Mouse (Mus musculus) spleen, adult 2 months (tissue): ENCODE data around the gene Nfkb1. TPM values are rescaled to one million over a fixed set of nuclear protein-coding genes. Genes with fewer than 3 reads are reported as not detected.

Experiments
- DNase-seq, 2 experiments: peaks; one replicate each; pipeline versions ENCODE4 v3.0.0 to v3.0.0-alpha.2; 2012 to 2021; ENCODE audit warnings: low spot score in 2 of 2, low read depth in 1 of 2
- H3K27ac ChIP-seq: fragments of 200-500 bp; 2 replicates; pipeline ENCODE4 v1.5.1; 2012; ENCODE audit warnings: low read length, inconsistent platforms; ENCODE audit not compliant: insufficient read depth
- H3K27me3 ChIP-seq: fragments of 200-500 bp; 2 replicates; pipeline ENCODE4 v1.6.1; 2012; ENCODE audit warnings: mild to moderate bottlenecking, moderate library complexity, low read length, inconsistent platforms; ENCODE audit not compliant: control insufficient read depth, insufficient read depth
- H3K36me3 ChIP-seq: fragments of 200-500 bp; 2 replicates; pipeline ENCODE4 v1.6.1; 2012; ENCODE audit warnings: mild to moderate bottlenecking, low read length, inconsistent platforms; ENCODE audit not compliant: control insufficient read depth, insufficient read depth
- H3K4me1 ChIP-seq: fragments of 200-500 bp; 2 replicates; pipeline ENCODE4 v1.6.1; 2011; ENCODE audit warnings: inconsistent platforms; ENCODE audit not compliant: control insufficient read depth, insufficient read depth, insufficient read length
- H3K4me3 ChIP-seq: fragments of 200-500 bp; 2 replicates; pipeline ENCODE4 v1.5.1; 2011; ENCODE audit warnings: mild to moderate bottlenecking, inconsistent platforms; ENCODE audit not compliant: insufficient read depth, insufficient read length; ENCODE audit errors: extremely low read depth
- CTCF ChIP-seq: fragments of 200-500 bp; IDR thresholded peaks from 2 replicates; pipeline ENCODE4 v1.5.1; 2011; ENCODE audit warnings: mild to moderate bottlenecking, inconsistent platforms; ENCODE audit not compliant: insufficient read depth, insufficient read length, insufficient replicate concordance; ENCODE audit errors: extremely low read depth
- POLR2A ChIP-seq: fragments of 200-500 bp; IDR thresholded peaks from 2 replicates; pipeline ENCODE4 v1.6.1; 2011; ENCODE audit warnings: low read depth, low read length, inconsistent platforms
- WGBS: fragments of 180-500 bp; shearing (Covaris S2); methylation state at CpG from one replicate; pipeline ENCODE4 v1.1.7; 2018; 5-methylcytosine and 5-hydroxymethylcytosine counted together
- polyA plus RNA-seq: library from polyadenylated mRNA; depleted of rRNA; stranded (reverse); fragments of >200 nt; gene quantifications from 2 replicates; pipeline ENCODE4 v1.2.3, GENCODE M21; 2012

The Nfkb1 gene
- polyA plus RNA-seq, 1 experiment: 188 TPM

DNA sequence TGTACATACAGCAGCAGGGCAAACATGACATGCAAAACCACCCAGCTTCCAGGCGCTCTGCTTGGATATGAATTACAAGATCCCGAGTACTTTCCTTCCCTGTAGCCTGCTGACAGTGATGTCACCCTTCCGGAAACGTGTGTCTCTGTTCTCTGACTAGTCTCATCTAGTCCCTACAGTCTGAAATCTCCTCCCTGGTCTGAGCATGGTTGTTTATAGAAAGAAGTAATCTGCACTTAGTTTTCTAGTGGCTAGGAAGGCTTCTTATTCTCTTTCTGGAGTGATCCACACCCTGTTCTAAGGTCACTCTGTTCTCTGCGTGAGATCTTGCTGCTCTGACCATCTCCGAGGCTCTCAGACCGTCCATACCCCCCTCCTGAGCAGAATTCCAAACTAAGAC lies 129.3 kb downstream of the Nfkb1 start:
- Histone ChIP-seq H3K4me3 (no peak overlapping the region), H3K4me1 (0 out of 2 replicates have a peak, but pooled peaks cover 3% of the 10 kb centered on the region), H3K27ac (no peak overlapping the region), H3K36me3 (peaks cover 5% of the 10 kb centered on the region), H3K27me3 (no peaks in the 10 kb centered on the region)
- TF ChIP-seq POLR2A (no peak), CTCF (no peak)
- WGBS: 91% methylated on average over 7 of the region's 7 CpGs
- DNase-seq: no peak

DNA sequence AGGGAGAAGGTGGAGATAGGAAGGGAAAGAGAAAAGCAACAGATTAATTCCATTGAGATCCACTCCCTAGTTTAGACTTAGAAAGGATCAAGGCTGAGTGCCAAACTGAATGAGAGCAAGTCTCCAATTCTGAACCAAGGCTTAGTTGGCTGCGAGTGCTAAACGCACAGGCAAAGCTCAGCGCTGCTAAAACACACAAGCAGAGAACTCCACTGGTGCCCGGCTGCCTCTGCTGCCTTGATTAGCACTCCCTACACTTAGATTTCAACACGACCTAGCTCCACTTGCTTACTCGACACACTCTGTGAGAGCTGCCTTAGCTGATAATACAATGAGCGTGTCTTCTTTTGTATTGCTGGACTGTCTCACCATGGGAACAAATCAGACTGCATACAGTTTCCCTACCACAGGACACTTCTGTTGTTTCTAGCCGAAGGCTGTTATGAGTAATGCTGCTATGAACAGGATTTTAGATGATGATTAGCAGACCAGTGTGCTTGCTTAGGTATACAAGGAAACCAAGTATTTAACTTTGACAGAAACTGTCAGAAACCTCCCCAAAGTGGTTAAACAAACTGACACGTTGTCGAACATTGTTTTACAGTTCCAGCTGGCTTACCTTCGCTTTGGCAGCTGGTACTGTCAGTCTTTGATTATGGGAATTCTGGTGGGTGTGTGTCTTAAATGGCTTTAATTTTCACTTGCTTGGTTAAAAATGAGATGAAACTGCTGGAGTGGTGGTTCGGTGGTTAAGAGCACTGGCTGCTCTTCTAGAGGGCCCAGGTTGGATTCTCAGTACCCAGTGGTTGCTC lies 134.3 kb downstream of the Nfkb1 start:
- no peak for DNase-seq

DNA sequence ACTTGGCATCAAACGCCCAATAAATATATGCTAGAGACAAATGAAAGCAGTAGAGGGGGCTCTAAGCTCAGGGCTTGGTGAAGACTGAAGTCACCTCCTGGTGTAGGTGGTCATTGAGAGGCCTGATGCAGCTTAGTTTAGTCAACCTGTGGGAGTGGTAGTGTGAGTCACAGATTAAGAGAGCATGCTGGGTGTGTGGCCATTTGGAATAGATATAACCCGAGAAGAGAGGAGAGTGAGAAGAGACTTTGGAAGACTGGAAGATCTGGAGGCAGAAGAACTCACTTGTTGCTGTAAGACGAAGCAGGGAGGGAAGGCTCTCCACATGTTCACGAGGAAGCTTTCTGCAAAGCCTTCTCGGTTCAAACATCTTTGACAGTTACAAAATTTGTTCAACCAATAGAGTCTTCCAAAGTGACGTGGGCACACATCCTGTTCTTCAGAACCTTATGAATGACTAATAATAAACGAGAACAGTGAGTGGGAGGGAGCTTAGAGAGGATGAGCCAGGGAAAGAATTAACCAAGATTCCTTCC lies 135.2 kb downstream of the Nfkb1 start:
- DNase-seq: no peak
- WGBS: 85% methylated on average over 7 of the region's 7 CpGs
- no peaks in the 10 kb centered on the region for H3K4me1 ChIP-seq
- H3K27ac ChIP-seq: no peak overlapping the region
- no peak overlapping the region for H3K4me3 ChIP-seq
- peaks cover 3% of the 10 kb centered on the region for H3K36me3 ChIP-seq
- peak; percentile 17; the same call in 1 of the 2 replicates for TF ChIP-seq CTCF
- TF ChIP-seq POLR2A: no peak
- no peaks in the 10 kb centered on the region for H3K27me3 ChIP-seq

More for the DNA sequence above, 134.3 kb downstream of the Nfkb1 start:
- Histone ChIP-seq H3K27me3 (no peaks in the 10 kb centered on the region), H3K27ac (no peak overlapping the region), H3K4me1 (no peaks in the 10 kb centered on the region), H3K4me3 (no peak overlapping the region), H3K36me3 (peaks cover 3% of the 10 kb centered on the region)
- TF ChIP-seq POLR2A (no peak), CTCF (no peak)
- 93% methylated on average over 12 of the region's 12 CpGs for WGBS

- TF ChIP-seq POLR2A (no peak), CTCF (no peak)
- DNase-seq: no peak
- WGBS: 89% methylated on average over 6 of the region's 6 CpGs
- no peaks in the 10 kb centered on the region for H3K27me3 ChIP-seq
- H3K36me3 ChIP-seq: peaks cover 5% of the 10 kb centered on the region
- H3K27ac ChIP-seq: no peak overlapping the region
- H3K4me1 ChIP-seq: no peaks in the 10 kb centered on the region
- no peak overlapping the region for H3K4me3 ChIP-seq
Observed at GRCm38 (mm10) chr3:135555192-135555591, 136.2 kb downstream of the Nfkb1 start.

DNA sequence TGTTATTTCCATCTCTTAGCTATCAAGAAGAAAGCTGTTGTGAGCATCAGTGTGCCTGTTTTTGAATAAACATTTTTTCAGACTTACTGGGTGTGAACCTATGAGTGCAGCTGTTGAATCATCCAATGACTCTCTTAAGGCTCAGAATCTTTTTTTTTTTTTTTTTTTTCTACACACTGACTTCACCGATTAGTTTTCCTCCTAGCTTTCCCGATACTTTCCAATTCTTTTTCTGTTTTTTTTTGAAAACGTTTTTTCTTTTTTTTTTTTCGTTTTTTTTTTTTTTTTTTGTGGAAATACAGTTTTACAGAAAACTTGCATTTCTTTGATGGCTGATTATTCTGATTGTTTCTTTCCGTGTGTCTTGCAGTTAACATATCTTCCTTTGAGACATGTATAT lies 138.5 kb downstream of the Nfkb1 start:
- WGBS: 86% methylated on average over 5 of the region's 5 CpGs
- peaks cover 8% of the 10 kb centered on the region for H3K36me3 ChIP-seq
- H3K27me3 ChIP-seq: no peaks in the 10 kb centered on the region
- H3K4me1 ChIP-seq: no peaks in the 10 kb centered on the region
- DNase-seq: no peak
- no peak for TF ChIP-seq CTCF
- no peak for TF ChIP-seq POLR2A
- no peak overlapping the region for H3K27ac ChIP-seq
- no peak overlapping the region for H3K4me3 ChIP-seq

DNA sequence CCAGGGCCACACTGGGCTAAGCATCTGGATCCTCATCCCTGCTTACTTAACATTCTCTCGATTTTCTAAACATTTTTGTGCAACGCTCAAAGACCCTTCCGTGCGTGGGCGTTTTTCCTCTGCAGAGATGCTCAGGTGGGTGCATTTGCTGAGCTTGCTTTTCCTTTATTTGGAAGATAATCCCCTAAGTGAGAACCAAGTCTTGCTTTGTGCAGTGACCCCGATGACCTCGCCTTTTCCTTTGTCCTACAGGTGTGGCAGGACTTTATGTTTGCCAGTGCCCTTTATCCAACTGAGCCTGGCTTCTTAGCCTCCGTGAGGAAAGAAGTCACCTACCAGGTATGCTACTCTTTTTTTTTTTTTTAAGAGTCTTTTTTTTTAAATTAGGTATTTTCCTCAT lies 144.0 kb downstream of the Nfkb1 start:
- no peak overlapping the region for H3K4me3 ChIP-seq
- H3K27me3 ChIP-seq: no peaks in the 10 kb centered on the region
- no peaks in the 10 kb centered on the region for H3K4me1 ChIP-seq
- DNase-seq: no peak
- 90% methylated on average over 8 of the region's 8 CpGs for WGBS
- TF ChIP-seq POLR2A (no peak), CTCF (no peak)
- no peak overlapping the region for H3K27ac ChIP-seq
- H3K36me3 ChIP-seq: peaks cover 11% of the 10 kb centered on the region
